9 mouse cellular contexts compared by ENCODE assay signal in genomic region chr11:115630532-115631504, GRCm38 (mm10). TPM values are rescaled to one million over a fixed set of nuclear protein-coding genes. Genes with fewer than 3 reads are reported as not detected.
DNase-seq lines count a peak whose midpoint lies in the region; ATAC-seq and TF ChIP-seq lines count a peak whose summit lies in the region.
"Had no signal": no experiment of that assay in that cellular context is flagged by ENCODE, and none has a peak within 500 bp of the region (broad histone marks: within the 10 kb centered on the region; RNA-seq: fewer than 3 reads in every experiment).

No protein-coding gene starts in this region.

- no peak overlapping the region for H3K27ac ChIP-seq in midbrain, postnatal 0 days (ENCODE audit: low read depth, low read length)
- H3K27ac ChIP-seq: embryonic facial prominence, embryonic 15.5 days had no signal

- TF ChIP-seq CTCF in midbrain, postnatal 0 days (IDR thresholded peaks at IDR 0.05), result no peak

- H3K4me2 ChIP-seq in midbrain, postnatal 0 days (ENCODE audit: low read depth, low read length, poor library complexity, severe bottlenecking), result no peak overlapping the region
- H3K4me2 ChIP-seq: embryonic facial prominence, embryonic 15.5 days had no signal

- peaks cover 4% of the 10 kb centered on the region for H3K4me1 ChIP-seq in midbrain, postnatal 0 days (ENCODE audit: insufficient read depth, low read length)

- no peaks in the 10 kb centered on the region for H3K27me3 ChIP-seq in midbrain, postnatal 0 days (ENCODE audit: insufficient read depth, low read length)
- H3K27me3 ChIP-seq: embryonic facial prominence, embryonic 15.5 days had no signal

- 50% methylated on average over 16 of the region's 16 CpGs for WGBS in midbrain, postnatal 0 days

- no peak for ATAC-seq in midbrain, postnatal 0 days (ENCODE audit: low FRiP score)

- H3K36me3 ChIP-seq in midbrain, postnatal 0 days (ENCODE audit: insufficient read depth, low read length), result no peaks in the 10 kb centered on the region
- H3K36me3 ChIP-seq: embryonic facial prominence, embryonic 15.5 days had no signal

- no peak overlapping the region for H3K4me3 ChIP-seq in midbrain, postnatal 0 days (ENCODE audit: low read depth, low read length)
- H3K4me3 ChIP-seq: embryonic facial prominence, embryonic 15.5 days had no signal

- DNase-seq in urinary bladder, postnatal 14 days (ENCODE audit: low spot score), result peak; percentile 52
- no peak for DNase-seq in urinary bladder, adult 2 months (ENCODE audit: low spot score)
- peak; percentile 53 to 68 for DNase-seq in heart, adult 9 months (ENCODE audit: low spot score in 2 of 2)
- peak; percentile 85 for DNase-seq in lung, postnatal 25 days (ENCODE audit: low spot score)
- DNase-seq in midbrain, postnatal 0 days (ENCODE audit: low spot score), result no peak
- no peak for DNase-seq in cerebellum, adult 11-12 months
- no peak for DNase-seq in thymus, postnatal 10 days (ENCODE audit: low spot score in 2 of 2)
- no peak for DNase-seq in right cerebral cortex, postnatal 36 days (ENCODE audit: low spot score in 2 of 2)

- no peaks in the 10 kb centered on the region for H3K9me3 ChIP-seq in midbrain, postnatal 0 days (ENCODE audit: low read length)
- H3K9me3 ChIP-seq: embryonic facial prominence, embryonic 15.5 days had no signal

- no peak overlapping the region for H3K9ac ChIP-seq in midbrain, postnatal 0 days (replicated peaks; ENCODE audit: low read length, poor library complexity, severe bottlenecking)
- H3K9ac ChIP-seq: embryonic facial prominence, embryonic 15.5 days had no signal

RNA-seq across cellular contexts. Expression of gene Slc25a19, which starts 2.7 kb away (rescaled TPM):
- polyA plus RNA-seq in urinary bladder, adult 2 months (2012; rRNA removed), result 30.0 and 31.7 TPM in 2 replicates
- total RNA-seq in midbrain, postnatal 0 days (2014; rRNA removed), result 33.7 and 35.7 TPM in 2 replicates
- polyA plus RNA-seq in midbrain, postnatal 0 days (2015; fragmentation: Nextera tagmentation; extraction: Ambion mirVana), result 44.9 and 49.6 TPM in 2 replicates

RNA-seq across cellular contexts. Expression of gene Mif4gd, which starts 18.0 kb away (rescaled TPM):
- polyA plus RNA-seq in urinary bladder, adult 2 months (2012; rRNA removed), result 79.9 and 89.7 TPM in 2 replicates
- total RNA-seq in midbrain, postnatal 0 days (2014; rRNA removed), result 13.6 and 13.7 TPM in 2 replicates
- polyA plus RNA-seq in midbrain, postnatal 0 days (2015; fragmentation: Nextera tagmentation; extraction: Ambion mirVana), result 15.7 and 17.7 TPM in 2 replicates

RNA-seq across cellular contexts. Expression of gene Gga3, which starts 27.0 kb away (rescaled TPM):
- polyA plus RNA-seq in urinary bladder, adult 2 months (2012; rRNA removed), result 25.4 and 27.3 TPM in 2 replicates
- 34.5 and 42.3 TPM in 2 replicates for total RNA-seq in midbrain, postnatal 0 days (2014; rRNA removed)
- 20.5 and 22.6 TPM in 2 replicates for polyA plus RNA-seq in midbrain, postnatal 0 days (2015; fragmentation: Nextera tagmentation; extraction: Ambion mirVana)

RNA-seq across cellular contexts. Expression of gene Mrps7, which starts 27.1 kb away (rescaled TPM):
- polyA plus RNA-seq in urinary bladder, adult 2 months (2012; rRNA removed), result 36.1 and 39.5 TPM in 2 replicates
- 37.9 and 39.6 TPM in 2 replicates for total RNA-seq in midbrain, postnatal 0 days (2014; rRNA removed)
- 77.8 and 81.8 TPM in 2 replicates for polyA plus RNA-seq in midbrain, postnatal 0 days (2015; fragmentation: Nextera tagmentation; extraction: Ambion mirVana)

Comparison
In these comparisons a context has a peak if more than half of its experiments do, and no peak if none do; other contexts are left out.
1. DNase-seq: peak in urinary bladder, postnatal 14 days (single experiment), heart, adult 9 months (2 of 2) and lung, postnatal 25 days (single experiment); none in urinary bladder, adult 2 months (single experiment), midbrain, postnatal 0 days (single experiment), cerebellum, adult 11-12 months (single experiment), thymus, postnatal 10 days (0 of 2) and right cerebral cortex, postnatal 36 days (0 of 2).